Mouse (Mus musculus) lung, embryonic 14.5 days (tissue): Measurements from ENCODE around the gene Ergic1. TPM values are rescaled to one million over a fixed set of nuclear protein-coding genes. Genes with fewer than 3 reads are reported as not detected.
A peak's percentile ranks its signal among the peaks of the same experiment; 100 is the strongest.

Source experiments
- ATAC-seq: fragments of 200-750 bp; cut with Nextera tagmentation; 2 replicates; pipeline ENCODE4 v1.8.0; 2017; ENCODE audit warnings: mild to moderate bottlenecking, moderate TSS enrichment, moderate library complexity; ENCODE audit not compliant: insufficient read depth
- DNase-seq: peaks from one replicate; pipeline ENCODE4 v3.0.0-alpha.2; 2015
- H3K27ac ChIP-seq: fragments of 300-500 bp; sonication (generic); 2 replicates; pipeline ENCODE4 v1.5.1; 2014; ENCODE audit warnings: low read depth, mild to moderate bottlenecking, moderate library complexity
- H3K27me3 ChIP-seq: fragments of 300-500 bp; sonication (generic); 2 replicates; pipeline ENCODE4 v1.6.1; 2014; ENCODE audit warnings: low read length, control low read depth; ENCODE audit not compliant: insufficient read depth
- H3K36me3 ChIP-seq: fragments of 300-500 bp; sonication (generic); 2 replicates; pipeline ENCODE4 v1.6.1; 2014; ENCODE audit warnings: control low read depth; ENCODE audit not compliant: insufficient read depth
- H3K4me1 ChIP-seq: fragments of 300-500 bp; sonication (generic); 2 replicates; pipeline ENCODE4 v1.6.1; 2014; ENCODE audit warnings: antibody characterized with exemption, control low read depth; ENCODE audit not compliant: insufficient read depth
- H3K4me2 ChIP-seq: fragments of 300-500 bp; sonication (generic); 2 replicates; pipeline ENCODE4 v1.6.1; 2014; ENCODE audit warnings: mild to moderate bottlenecking
- H3K4me3 ChIP-seq: fragments of 300-500 bp; sonication (generic); 2 replicates; pipeline ENCODE4 v1.5.1; 2014; ENCODE audit warnings: low read depth, low read length
- H3K9ac ChIP-seq: fragments of 300-500 bp; sonication (generic); 2 replicates; pipeline ENCODE4 v1.6.1; 2014
- H3K9me3 ChIP-seq: fragments of 300-500 bp; sonication (generic); 2 replicates; pipeline ENCODE4 v1.6.1; 2016; ENCODE audit warnings: low read depth, low read length, control low read depth
- CTCF ChIP-seq: IDR thresholded peaks from 2 replicates; pipeline ENCODE4 v1.5.1; 2016; ENCODE audit warnings: antibody characterized with exemption, low read depth
- WGBS: fragments of 180-500 bp; shearing (Covaris S2); extraction: QIAGEN DNeasy Blood & Tissue Kit; methylation state at CpG from one replicate; pipeline ENCODE4 v1.1.7; 2014; 5-methylcytosine and 5-hydroxymethylcytosine counted together
- polyA plus RNA-seq: library from polyadenylated mRNA; unstranded; fragments of >200 nt; fragmentation: Nextera tagmentation; extraction: Ambion mirVana; gene quantifications from 2 replicates; pipeline ENCODE4 v1.2.1, GENCODE M21; 2014

Ergic1 gene
- polyA plus RNA-seq, 1 experiment from 2014 or later: 125 TPM

- no peaks in the 10 kb centered on the region for H3K36me3 ChIP-seq
- peak; percentile 60 for DNase-seq
- TF ChIP-seq CTCF: no peak
- peak; percentile 82 for ATAC-seq
- H3K9me3 ChIP-seq: no peaks in the 10 kb centered on the region
- 31% methylated on average over 3 of the region's 3 CpGs for WGBS
- no peak overlapping the region for H3K4me3 ChIP-seq
- H3K27ac ChIP-seq: no peak overlapping the region; the same call in 1 of the 2 replicates
- H3K9ac ChIP-seq: no peak overlapping the region
- H3K27me3 ChIP-seq: no peaks in the 10 kb centered on the region
- 0 out of 2 replicates have a peak, but pooled peaks cover 2% of the 10 kb centered on the region for H3K4me1 ChIP-seq
- H3K4me2 ChIP-seq: no peak overlapping the region
These were observed 30.7 kb upstream of the Ergic1 start for GRCm38 (mm10) chr17:26530590-26531081.

- no peak; the same call in 1 of the 2 replicates for ATAC-seq
- H3K4me2 ChIP-seq: no peak overlapping the region
- H3K27ac ChIP-seq: no peak overlapping the region
- DNase-seq: no peak
- H3K36me3 ChIP-seq: no peaks in the 10 kb centered on the region
- TF ChIP-seq CTCF: no peak
- H3K27me3 ChIP-seq: no peaks in the 10 kb centered on the region
- no peak overlapping the region for H3K4me3 ChIP-seq
- WGBS: 80% methylated on average over 7 of the region's 7 CpGs
- H3K4me1 ChIP-seq: 0 out of 2 replicates have a peak, but pooled peaks cover 2% of the 10 kb centered on the region
- H3K9ac ChIP-seq: no peak overlapping the region
- H3K9me3 ChIP-seq: no peaks in the 10 kb centered on the region
These were observed 29.8 kb upstream of the Ergic1 start for GRCm38 (mm10) chr17:26531395-26532027.

- ATAC-seq: no peak
- Histone ChIP-seq H3K9ac (no peak overlapping the region), H3K27ac (no peak overlapping the region), H3K4me2 (no peak overlapping the region), H3K4me1 (0 out of 2 replicates have a peak, but pooled peaks cover 2% of the 10 kb centered on the region), H3K27me3 (no peaks in the 10 kb centered on the region), H3K9me3 (no peaks in the 10 kb centered on the region), H3K36me3 (no peaks in the 10 kb centered on the region), H3K4me3 (no peak overlapping the region)
- WGBS: 53% methylated on average over 4 of the region's 4 CpGs
- no peak for DNase-seq
- TF ChIP-seq CTCF: no peak
These were observed 28.7 kb upstream of the Ergic1 start for GRCm38 (mm10) chr17:26532476-26533045.

DNA sequence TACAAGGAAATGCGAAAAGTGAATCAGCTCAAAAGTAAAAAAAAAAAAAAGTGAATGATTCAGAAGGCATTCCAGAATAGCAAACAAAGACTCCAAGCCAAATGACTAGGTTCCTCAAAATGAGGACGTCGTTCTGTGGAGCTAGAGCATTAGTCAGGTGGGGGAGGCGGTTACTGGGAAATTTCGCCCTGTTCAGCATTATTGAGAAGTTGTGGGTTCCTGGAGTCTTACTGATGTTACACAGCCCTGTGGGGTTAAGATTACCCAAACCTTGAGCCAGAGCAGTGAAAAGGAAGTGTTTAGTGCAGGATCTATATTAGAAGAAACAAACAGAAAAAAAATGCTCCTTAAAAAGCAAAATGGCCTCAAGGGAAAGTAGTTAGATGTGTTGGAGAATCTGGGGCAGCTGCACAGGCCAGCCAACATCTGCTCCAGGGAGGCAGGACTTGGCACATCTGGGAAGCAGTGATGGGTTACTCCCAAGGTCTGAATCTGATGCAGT lies 27.4 kb upstream of the Ergic1 start:
- Histone ChIP-seq H3K9me3 (no peaks in the 10 kb centered on the region), H3K27ac (no peak overlapping the region), H3K4me1 (0 out of 2 replicates have a peak, but pooled peaks cover 2% of the 10 kb centered on the region), H3K4me3 (no peak overlapping the region), H3K36me3 (no peaks in the 10 kb centered on the region), H3K9ac (no peak overlapping the region), H3K4me2 (no peak overlapping the region), H3K27me3 (no peaks in the 10 kb centered on the region)
- ATAC-seq (no peak), DNase-seq (peak; percentile 38)
- WGBS: 59% methylated on average over 5 of the region's 5 CpGs
- TF ChIP-seq CTCF: no peak

DNA sequence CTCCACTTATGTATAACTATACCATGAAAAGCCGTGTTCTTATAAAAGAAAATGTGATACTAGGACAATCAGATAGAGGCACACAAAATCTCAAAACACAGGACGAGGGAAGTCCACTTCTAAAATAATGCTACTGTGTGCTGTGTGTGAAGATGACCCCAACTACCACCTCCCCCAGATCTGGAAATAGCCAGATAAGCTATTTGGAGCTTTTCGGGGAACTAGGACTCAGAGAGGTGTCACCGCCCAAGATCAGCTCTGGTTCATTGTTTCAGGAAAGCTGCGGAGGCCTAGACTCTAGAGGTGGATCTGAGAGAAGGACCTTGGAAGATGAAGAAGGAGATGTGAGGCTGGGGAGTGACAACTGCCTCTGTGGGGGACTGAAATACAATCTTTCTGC lies 26.6 kb upstream of the Ergic1 start:
- ATAC-seq: no peak
- H3K4me1 ChIP-seq: 0 out of 2 replicates have a peak, but pooled peaks cover 2% of the 10 kb centered on the region
- no peaks in the 10 kb centered on the region for H3K36me3 ChIP-seq
- H3K9me3 ChIP-seq: no peaks in the 10 kb centered on the region
- no peak overlapping the region for H3K9ac ChIP-seq
- no peak overlapping the region for H3K4me3 ChIP-seq
- no peak for DNase-seq
- WGBS: 82% methylated on average over 5 of the region's 5 CpGs
- no peak overlapping the region for H3K4me2 ChIP-seq
- H3K27me3 ChIP-seq: no peaks in the 10 kb centered on the region
- no peak for TF ChIP-seq CTCF
- H3K27ac ChIP-seq: no peak overlapping the region

GRCm38 (mm10) chr17:26535251-26536136 lies 25.8 kb upstream of the Ergic1 start:
- Histone ChIP-seq H3K36me3 (no peaks in the 10 kb centered on the region), H3K4me2 (no peak overlapping the region), H3K4me3 (no peak overlapping the region), H3K27ac (no peak overlapping the region), H3K9me3 (no peaks in the 10 kb centered on the region), H3K9ac (no peak overlapping the region), H3K27me3 (no peaks in the 10 kb centered on the region), H3K4me1 (0 out of 2 replicates have a peak, but pooled peaks cover 2% of the 10 kb centered on the region)
- DNase-seq (no peak), ATAC-seq (no peak)
- TF ChIP-seq CTCF: no peak
- WGBS: 62% methylated on average over 7 of the region's 7 CpGs
